Mouse (Mus musculus) right cerebral cortex, adult 18-20 months (tissue): ENCODE measurements at regions not wholly inside any gene's neighbourhood (a gene's known extent, or its start where the extent isn't known, plus 50 kb on each side); places are given as distances from the start of the nearest gene placed in this dataset.

Source experiments
- DNase-seq: peaks from one replicate; pipeline ENCODE4 v3.0.0; 2022; ENCODE audit warnings: mixed read lengths

DNA sequence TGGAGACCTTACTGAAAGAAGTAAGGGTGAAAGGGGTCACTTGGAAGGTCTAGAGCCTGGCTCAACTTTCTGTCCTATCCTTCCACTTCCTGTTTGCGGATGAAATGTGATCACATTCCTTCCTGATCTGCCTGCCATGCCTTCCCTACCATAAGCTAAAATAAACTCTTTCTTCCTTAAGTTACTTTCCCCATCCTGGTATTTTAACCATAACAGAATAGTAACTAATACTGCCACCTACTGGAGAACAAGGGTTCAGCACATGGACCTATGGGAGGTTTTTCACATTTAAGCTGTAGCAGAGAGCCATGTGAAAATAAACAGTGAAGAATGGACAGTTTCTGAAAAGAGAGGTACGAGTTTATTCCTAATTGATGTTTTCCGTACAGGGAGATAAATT, 297.5 kb upstream of the Castor2 start:
- no peak for DNase-seq

DNA sequence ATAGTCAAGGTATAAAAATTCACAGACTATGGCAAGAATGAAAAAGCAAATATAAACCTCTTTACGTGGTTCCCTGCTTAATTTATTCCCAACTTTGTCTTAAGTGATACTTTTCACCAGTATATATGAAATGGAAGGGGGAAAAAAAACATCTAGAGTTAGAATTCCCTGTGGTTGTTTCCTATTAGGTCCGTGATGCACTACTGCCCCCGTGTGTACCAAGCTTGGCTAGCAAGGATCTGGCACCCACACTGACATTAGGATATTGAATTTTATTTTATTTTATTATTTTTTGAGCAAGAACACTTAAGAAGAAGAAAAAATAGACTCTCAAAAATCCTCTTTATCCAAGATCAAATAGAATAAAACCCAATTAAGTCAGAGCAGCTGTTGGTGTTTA, 303.9 kb upstream of the Castor2 start:
- DNase-seq: peak; percentile 35

DNA sequence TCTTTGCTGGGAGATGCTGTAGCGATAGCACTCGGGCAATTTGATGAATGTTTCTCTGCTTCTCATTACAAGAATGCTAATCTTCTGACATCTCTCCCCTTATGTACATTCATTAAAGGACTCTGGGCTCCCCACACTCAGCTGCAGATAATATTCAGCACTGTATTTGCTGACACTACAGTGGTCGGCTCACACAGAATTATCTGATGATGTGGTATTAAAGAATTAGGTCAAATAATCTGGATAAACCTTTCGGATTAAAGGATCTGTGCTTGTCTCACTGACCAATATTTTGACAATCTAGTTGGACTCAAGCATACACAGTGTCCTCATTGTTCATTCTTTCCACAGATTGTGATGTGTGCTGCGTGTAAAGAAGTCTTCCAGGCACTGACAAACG, 308.8 kb upstream of the Castor2 start:
- no peak for DNase-seq

DNA sequence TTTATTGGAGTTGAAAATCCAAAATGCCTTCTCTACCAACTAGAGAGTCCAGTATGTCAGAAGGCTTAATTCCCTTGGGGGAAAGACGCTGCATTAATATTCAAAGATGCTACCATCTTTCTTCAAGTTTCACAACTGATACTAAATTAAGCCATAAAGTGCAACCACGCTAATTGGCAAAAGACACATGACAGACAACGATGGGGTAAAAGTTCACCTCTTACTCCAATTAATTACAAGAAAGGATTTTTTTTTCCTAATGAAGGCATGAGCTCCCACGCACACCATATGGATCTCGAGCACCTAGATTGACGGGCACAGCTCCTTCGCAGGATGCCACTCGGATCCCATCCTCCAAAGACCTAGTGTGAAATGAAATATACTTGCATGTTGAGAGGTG, 311.5 kb upstream of the Castor2 start:
- no peak for DNase-seq

DNA sequence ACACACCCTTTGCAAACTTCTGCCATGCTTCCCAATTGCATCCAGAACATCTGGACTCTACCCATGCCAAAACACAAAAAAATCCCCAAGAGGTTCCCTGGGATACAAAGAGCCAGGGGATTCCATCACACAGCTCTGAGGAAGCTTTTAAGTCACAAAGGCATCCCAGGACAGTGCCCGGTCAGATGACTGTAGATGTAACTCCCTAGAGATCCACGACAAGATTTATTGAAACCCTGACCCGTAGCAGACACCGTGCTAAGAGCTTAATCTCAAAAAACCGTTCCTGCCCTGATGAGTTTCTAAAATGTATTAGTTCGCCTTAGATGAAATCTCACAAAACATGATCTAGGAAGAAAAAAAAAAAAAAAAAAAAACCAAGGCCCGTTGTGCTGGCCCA, 312.0 kb upstream of the Castor2 start:
- DNase-seq: no peak

DNA sequence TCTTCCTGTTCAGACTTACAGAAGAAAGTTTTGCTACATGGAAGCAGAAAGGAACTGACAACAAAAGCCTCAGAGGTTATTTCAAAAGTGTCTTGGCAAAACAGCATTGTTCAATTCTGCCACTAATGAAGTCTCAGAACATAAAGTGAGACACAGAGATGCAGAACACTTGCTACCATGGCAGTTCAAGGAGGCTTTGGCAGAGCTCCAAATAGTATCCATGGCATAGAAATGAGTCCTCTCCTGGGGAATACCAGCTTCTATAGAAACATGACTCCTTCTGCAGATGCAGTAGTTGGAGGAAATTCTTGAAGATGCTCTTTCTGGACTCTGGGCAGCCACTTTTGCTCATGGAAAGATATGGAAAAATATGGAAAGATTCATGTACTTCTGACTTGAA, 322.9 kb upstream of the Castor2 start:
- no peak for DNase-seq

DNA sequence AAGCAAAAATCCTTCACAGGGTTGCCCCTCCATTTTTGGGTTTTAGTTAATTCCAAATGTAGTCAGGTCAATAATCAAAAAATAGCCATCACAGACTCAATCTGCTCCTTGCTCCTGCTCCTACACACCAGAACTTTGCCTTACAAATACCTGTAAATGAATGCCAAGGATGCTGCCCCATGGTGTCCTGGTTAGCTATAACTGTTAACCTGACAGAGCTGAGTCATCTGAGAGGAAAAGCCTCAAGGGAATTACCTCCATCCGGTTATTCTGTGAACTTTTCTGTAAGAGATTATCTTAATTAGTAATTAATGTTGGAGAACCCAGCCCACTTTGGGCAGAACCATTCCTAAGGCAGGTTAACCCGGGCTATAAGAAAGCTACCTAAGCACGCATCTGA, 325.4 kb upstream of the Castor2 start:
- no peak for DNase-seq

DNA sequence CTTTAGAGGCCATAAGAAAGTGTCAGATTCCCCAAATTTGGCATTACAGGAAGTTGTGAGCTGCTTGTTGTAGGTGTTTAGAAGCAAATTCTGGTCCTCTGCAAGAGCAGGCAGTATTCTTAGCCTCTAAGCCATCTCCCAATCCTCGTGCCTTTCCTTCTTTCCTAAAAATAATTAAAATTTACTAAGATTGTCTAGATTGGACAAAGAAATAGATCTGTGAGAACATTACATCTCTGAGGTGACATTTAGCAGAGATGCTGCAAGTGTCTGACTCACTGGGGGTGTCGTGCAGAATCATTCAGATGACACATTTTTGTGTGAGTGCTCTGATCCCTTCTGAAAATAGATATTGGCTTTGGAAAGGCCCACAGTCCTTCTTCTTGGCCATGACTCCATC, 330.7 kb upstream of the Castor2 start:
- peak; percentile 57 for DNase-seq

DNA sequence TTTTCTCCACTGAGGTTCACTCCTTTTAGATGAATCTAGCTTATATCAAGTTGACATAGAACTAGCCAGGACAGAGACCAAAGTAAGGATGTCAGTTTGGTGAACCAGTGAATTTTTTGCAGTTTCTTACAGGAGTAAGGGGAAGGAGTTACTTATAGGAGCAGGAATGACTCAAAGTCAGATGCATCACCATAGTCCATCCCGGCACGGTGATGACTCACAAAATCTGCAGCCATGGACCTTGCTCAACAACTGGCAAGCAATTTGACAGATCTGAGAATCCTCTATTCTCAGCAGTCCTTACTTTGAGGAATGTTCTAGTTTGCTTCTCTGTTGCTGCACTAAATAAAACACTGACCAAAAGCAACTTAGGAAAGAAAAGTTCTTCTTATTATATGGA, 341.7 kb upstream of the Castor2 start:
- DNase-seq: peak; percentile 66

DNA sequence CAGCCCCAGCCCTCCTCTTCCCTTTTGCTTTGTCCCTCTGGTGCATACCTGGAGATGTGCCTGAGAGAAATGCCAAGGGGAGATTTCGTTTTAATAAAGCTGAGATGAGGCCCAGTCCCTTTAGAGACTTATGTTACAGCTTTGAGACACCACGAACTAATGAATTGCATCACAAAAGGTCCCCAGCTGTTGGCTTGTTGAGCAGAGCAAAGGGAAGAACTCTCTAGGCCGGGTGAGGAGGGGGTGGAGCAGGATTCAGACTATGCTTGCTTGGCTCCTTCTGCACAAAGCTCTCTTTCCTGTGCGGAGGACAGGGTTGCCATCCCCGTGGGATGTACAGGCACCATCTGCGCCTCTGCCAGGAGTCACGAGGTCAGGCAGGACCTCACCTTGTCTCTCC, 345.3 kb upstream of the Castor2 start:
- DNase-seq: no peak

DNA sequence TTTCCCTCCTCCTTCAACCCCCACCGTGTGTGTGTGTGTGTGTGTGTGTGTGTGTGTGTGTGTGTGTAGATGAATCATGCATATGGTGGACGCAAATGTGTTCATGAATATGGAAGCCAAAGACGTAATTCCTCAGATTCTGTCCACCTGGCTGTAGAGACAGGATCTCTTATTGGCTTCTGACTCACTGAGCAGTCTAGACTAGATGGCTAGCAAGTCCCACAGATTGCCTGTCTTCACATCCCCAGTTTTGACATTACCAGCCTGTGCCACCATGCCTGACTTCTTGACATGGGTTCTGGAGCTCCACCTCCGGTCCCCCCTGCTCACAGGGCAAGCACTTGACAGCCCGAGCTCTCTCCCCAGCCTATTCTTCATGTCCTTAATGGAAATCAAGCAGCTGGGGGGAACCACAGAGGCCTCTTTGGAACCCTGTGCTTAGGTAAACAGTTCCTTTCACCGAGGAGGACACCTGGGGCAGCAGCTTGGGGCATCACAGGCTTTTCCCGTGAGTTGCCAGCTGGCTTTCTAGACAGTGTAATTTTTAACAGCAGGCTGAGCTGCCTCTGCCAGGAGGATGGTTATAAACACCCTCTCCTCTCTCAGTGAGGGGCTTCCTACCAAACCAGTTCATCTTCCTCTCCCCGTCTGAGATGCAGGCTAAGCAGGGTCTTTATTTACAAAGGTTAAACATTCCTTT, 345.9 kb upstream of the Castor2 start:
- no peak for DNase-seq

DNA sequence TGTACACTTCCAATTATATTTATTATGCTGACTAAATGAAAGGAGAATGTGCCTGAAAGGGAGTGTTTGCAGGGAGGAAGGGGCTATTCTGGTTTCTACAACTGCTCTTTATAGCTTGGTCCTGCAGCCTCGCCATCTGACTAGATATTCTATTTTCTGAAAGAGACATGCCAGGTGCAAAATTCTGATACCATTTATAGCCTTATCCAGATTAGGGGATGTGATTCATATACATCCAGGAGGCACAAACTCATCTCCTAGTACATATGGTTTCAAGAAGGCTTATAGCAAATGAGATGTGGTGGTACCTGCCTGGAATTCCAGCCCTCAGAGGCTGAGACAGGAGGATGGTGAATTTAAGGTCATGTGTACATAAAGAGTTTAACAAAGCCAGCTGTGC, 352.6 kb upstream of the Castor2 start:
- peak; percentile 12 for DNase-seq

DNA sequence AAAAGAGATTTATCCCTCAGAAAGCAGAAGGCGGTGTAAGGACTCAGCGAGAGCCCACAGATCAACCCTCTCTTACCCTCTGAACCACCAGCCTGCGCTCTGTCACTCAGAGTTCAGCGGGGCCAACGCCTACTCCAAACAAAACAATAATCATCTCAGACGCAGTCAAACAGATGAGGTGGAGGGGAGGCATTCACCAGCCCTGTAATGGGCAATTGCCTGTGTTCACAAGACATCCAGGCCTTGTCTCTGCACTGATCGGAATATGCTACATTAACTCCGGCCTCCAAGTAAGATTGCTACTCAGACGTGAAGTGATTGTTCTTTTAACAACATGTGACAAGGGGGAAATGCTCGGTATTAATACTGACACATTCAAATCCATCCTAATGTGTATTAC, 353.1 kb upstream of the Castor2 start:
- DNase-seq: no peak

DNA sequence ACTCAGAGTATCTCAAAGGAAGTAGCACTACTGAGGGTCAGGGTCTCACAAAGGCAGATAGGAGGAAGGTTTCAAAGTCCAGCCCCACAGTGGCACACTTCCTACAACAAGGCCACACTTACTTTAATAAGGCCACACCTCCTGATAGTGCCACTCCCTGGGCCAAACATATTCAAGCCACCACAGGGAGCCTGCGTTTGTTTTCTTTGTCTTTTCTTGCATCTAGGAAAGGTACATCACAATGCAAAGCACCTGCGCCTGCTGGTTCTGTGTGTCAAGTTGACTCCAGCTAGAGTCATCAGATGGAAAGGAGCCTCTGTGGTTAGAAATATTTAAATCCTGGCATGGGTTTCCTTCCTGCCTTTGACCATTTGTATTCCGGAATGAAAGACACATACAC, 355.4 kb upstream of the Castor2 start:
- DNase-seq: no peak

DNA sequence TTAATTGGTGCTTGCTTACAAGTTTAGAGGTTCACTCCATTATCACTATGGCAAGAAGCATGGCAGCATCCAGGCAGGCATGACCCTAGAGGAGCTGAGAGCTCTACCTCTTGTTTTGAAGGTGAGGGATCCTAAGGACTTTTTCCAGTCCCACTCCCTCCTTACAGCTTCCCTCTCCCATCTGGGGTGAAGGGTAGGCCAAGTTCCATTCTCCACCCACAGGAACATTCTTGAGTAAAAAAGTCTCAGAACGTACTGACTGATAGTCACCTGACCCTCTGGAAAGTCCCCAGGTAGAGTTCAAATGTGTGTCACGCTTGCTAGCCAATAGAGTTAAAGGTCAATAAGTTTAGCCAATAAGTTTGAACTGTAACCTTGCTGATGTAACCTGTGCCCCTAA, 355.9 kb upstream of the Castor2 start:
- DNase-seq: no peak

DNA sequence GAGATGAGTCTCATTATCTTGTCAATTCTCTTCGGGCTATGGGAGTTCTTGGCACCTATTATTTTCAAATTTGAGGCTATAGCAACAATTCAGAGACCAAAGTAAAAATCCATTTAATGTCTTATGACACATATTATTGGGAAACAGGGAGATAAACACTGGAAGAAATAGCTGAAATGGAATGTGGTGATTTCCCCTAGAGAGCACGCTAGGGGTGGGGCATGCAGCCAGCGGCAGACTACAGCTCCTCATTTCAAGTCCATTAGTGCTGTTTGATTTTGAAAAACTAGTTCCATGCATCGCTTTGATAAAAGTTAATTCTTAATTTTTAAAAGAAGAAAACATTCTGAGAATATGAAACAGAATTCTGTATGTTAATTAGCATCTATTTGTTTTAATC, 367.6 kb upstream of the Castor2 start:
- no peak for DNase-seq

DNA sequence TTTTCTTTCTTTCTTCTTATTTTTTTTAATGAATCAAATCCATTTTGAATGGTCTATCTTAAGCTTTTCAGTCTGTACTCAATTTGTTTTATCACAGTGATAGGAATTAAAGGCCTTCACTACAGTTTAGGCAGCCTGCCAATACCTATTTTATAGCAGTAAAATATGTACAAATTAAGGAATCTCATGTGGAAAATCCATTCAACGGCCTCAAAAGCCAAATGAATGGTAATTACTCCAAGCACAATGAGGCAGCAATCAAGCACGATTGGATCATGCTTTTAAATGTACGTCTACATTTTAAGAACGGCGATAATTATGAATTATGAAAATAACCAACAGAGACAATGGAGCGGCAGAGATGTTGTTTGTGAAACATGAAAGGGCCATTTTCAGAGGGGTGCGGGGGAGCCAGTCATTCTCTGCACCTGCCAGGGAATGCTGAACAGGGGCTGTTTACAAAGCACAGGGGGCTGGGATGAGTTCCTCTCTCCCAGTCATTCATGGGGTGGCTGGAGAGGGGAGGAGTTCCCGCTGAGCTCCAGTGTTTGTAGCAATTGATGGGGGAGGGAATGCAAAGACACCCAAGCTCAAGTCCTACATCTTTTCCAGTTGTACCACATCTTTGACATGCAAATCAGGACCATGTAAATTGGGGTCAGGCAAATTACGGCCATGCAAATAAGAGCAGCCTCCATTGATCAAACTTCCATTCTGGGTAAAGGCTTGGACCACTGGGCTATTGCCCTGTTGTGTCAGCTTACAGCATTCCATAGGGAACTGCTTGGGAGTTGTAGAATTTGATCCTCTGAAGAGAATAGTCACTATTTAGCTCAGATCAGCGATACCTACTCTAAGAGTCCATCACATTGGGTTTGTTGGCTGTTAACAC, 381.1 kb upstream of the Castor2 start:
- no peak for DNase-seq

DNA sequence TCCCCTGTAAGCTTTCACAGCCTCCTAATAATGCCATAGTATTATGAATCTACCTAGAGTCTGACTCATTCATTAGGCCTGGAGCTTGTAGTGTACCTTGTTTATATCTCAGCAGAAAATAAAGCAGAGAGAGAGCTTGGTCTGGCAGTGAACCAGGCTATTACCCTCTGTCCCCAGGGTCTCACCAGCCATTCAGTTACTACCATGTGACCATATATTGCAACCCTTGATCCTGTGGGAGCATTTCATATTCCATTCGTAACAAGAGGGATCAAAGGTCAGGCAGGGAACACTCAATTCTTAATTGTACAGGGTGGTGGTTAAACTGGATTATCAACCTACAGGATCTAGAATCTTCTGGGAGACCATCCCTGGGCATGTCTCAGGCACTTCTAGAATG, 383.7 kb upstream of the Castor2 start:
- no peak for DNase-seq

DNA sequence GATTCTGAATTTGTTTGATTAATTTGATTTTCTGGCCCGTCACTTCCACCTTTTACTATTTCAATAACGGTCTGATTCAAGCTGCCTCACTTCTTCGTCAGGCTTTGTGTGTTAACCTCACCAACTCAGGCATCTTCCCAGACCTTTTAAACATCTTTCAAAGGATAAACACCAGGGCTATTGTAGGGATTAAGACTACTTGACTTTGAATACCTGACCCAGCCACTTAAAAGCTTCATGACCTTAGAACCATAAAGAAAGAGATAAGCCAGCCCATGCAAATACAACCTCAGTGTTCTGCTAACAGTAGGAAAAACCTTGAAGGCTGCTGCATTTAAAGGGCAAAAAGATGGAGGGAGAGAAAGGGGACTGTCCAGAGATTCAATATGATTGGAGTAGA, 386.9 kb upstream of the Castor2 start:
- no peak for DNase-seq

DNA sequence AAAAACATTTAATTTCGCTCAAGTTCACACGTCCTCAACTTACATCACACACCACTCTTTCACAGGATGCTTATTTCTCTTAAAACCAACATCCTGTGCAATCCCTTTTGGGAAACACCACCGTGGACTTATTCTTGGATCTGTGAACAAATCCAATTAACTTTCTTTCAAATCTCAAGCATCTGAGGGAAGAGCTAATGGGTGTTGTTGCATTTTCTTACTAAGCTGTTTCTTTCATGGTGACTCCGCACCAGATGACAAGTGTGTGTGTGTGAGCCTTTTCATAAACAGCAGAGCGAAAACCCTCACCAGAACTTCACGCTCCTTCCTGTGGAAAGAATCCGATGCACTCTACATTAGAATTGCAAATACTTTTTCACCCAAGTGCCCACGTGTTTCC, 390.6 kb upstream of the Castor2 start:
- peak; percentile 4 for DNase-seq

DNA sequence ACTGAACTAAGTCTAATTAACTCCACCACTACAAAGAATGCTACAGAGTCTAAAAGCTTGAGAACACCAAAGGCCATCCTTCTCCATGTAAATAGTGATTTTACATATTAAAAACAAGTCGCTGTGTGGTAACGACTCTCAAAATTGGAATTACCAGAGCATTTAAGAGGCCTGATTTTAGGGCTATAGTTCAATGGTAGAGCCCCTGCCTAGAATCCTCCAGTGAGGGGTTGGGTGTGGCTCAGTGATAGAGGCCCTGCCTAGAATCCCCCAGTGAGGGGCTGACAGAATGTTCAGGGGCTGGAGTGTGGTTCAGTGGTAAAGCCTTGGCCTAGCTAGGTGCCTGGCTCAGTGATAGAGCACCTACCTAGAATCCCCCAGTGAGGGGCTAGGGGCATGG, 413.3 kb upstream of the Castor2 start:
- DNase-seq: no peak

DNA sequence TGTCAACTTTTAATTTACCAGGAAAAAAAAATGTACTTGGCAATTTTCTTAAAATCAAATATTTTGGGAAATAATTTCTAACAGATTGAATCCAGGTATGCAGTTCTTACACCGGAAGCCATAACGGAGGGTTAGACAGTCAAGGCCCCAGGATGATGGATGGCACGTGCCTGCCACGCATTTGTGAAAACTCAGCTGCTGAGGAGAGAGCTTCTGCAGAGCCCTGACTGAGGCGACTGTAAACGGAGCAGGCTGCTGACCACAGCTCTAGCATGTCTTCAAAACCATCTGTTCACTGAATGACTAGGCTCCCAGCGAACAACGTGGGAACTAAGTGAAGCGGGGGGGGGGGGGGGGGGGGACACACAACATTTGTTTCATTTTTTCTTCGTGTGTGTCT, 416.5 kb upstream of the Castor2 start:
- DNase-seq: no peak

DNA sequence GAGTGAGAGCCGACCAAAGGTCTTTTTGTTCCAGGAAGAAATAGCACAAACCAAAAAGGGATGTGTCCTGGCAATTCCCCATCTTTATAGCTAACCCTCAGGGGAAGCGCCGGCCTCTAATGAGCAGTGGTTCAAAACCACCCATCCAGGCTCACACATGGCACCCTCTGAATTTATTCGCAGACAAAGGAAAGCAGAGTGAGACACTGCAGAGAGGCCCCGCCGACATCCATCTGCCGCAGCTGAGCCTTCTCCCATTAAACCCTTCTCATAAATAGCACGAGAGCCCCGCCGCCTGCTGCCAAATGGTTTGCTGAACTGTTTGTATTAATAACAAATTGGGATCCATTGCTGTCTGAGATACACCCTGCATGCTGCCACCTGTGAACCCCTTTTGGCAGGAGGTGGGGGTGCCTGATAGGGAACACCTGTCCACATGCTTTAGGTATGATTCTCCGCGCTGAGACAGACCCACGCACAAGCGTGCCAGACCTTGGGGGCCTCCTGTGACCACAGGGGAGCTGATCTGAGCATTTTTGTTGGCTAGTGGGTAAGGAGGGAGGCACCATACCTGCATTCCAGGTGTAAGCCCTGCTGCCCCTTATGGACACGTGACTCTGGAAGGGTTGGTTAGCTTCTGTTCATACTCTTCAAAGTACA, 422.6 kb upstream of the Castor2 start:
- DNase-seq: peak; percentile 8

DNA sequence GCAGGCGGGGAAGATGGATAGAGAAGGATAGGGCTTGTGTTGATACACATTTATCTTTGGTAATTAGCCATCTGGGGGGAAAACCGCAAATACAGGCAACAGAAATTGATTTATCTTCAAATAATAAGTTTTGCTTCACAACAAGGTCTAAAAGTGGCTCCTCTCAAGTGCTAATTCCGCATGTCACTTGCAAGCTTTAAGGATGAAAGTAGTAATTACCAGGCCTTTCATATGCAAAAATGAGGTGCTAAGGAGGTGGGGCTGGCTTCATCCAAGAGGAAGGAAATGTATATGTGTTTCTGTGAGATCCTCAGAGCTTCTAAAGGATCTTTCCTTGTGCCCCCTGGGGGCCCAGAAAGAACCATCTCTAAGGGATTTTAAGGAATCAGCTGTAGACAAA, 423.9 kb upstream of the Castor2 start:
- no peak for DNase-seq
